Mouse (Mus musculus) mesoderm, embryonic 11.5 days (tissue): ENCODE data around the gene Eif4enif1.
A peak's percentile ranks its signal among the peaks of the same experiment; 100 is the strongest.
"Not testable (repeated sequence)": the region's sequence is repeated elsewhere in the genome, so short reads cannot be mapped to it uniquely, and the experiment has no call there.

Source experiments
- DNase-seq: peaks from one replicate; pipeline ENCODE4 v3.0.0-alpha.2; 2012; ENCODE audit warnings: low read depth, low spot score

The Eif4enif1 gene

GRCm38 (mm10) chr11:3181250-3181649 is 20.9 kb upstream of the Eif4enif1 start:
- peak; percentile 12 for DNase-seq

DNA sequence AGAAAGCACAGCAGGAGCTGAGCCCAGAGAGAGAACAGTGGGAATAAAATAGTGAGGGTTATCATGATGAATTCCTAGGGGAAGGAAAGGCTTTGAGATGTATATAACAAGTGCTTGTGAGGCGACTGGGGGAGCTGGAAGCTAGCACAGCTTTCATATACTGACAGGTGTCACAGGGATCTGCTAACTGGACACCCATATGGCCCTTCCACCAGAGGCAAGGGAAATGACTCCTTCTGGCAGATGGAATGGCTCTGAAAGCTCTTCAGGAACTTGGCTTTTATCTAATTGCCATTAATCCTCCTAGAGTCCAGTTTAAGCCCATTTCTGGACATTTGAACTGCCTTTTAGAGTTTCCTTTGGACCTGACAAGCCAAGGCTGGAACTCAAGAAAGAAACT is 20.2 kb upstream of the Eif4enif1 start:
- not testable (repeated sequence) for DNase-seq

DNA sequence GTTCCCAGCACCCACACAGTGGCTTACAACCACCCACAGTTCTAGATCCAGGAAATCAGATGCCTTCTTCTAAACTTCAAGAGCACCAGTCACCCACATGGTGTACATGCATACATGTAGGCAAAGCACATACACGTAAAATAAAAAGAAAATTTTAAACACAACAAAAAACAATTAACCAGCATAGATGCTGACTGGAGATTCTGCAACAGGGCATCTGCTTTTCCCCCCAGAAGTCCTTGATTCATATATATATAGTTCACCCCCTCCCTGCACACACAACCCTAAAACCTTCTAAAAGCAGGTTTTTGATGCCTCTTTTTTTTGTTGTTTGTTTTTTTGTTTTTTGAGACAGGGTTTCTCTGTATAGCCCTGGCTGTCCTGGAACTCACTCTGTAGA is 19.5 kb upstream of the Eif4enif1 start:
- not testable (repeated sequence) for DNase-seq

DNA sequence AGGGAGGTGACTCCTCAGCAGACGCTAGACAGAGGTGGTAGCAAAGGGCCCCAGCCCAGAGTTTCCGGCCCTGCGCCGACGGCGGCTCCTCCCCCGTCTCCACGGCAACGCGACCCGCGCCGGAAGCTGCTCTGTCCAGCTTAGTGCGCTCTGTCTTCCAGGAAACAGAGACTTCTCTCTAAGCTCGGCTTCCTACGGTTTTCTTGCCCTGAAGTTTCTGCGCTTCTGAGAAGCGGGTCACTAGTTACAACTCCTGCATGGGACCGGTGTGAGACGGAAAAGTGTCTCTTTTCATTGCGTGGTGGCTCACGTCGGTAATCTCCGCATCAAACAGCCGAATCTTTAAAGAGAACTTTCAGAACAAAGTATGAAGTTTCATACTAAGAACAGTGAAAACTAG is 8.8 kb upstream of the Eif4enif1 start, which contains the start of gene Sfi1:
Sfi1 (minus strand) TSS at position 101 of the 400 bp plus-strand sequence.
- no peak for DNase-seq

- DNase-seq, result not testable (repeated sequence)
These were observed 1.6 kb upstream of the Eif4enif1 start for GRCm38 (mm10) chr11:3200636-3201035.

GRCm38 (mm10) chr11:3201326-3202230 is 614 bp upstream of the Eif4enif1 start:
- DNase-seq, result no peak

- peak; percentile 48 for DNase-seq
These were observed 719 bp downstream of the Eif4enif1 start for GRCm38 (mm10) chr11:3202781-3203441.

DNA sequence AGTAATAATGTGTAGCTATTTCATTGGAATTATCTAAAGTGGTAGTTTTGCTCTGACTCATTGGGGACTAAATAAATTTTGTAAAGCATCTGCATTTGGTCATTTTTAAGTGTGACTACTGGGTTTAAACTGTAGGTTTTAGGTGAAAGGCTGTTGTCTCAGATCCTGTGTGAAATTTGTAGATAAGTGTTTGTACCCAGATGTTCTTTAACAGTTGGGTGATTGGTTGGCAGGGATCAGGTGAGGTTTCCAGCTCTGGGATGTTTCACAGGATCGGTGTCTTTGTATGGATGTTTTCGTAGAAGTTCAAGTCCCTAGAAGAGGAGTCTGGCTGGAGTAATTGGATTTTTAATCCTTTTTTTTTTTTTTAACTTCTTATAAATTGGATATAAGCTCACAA is 1.6 kb downstream of the Eif4enif1 start:
- no peak for DNase-seq

- DNase-seq, result no peak
These were observed 3.0 kb downstream of the Eif4enif1 start for GRCm38 (mm10) chr11:3205207-3205606.

GRCm38 (mm10) chr11:3206783-3207182 is 4.6 kb downstream of the Eif4enif1 start:
- DNase-seq, result no peak

DNA sequence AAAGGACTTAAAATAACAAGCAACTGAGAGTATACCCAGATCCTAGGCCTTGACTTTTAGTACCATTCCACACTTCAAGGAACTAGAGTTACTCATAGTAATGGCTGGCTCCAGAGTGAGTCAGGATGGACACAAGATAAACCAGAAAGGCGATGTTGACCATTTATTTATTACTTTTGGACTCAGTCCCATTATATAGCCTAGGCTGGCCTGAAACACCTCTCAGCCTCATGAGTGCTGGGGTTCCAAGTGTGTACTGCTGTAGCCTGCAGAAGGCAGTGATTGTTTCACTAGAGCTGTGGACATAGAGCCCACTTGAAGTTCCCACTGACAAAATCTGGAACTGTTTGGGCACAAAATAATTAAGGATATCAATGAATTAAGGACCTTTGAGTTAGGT is 10.3 kb downstream of the Eif4enif1 start:
- DNase-seq, result no peak

GRCm38 (mm10) chr11:3223105-3223504 is 20.9 kb downstream of the Eif4enif1 start:
- no peak for DNase-seq

GRCm38 (mm10) chr11:3227113-3227512 is 24.9 kb downstream of the Eif4enif1 start:
- no peak for DNase-seq

DNA sequence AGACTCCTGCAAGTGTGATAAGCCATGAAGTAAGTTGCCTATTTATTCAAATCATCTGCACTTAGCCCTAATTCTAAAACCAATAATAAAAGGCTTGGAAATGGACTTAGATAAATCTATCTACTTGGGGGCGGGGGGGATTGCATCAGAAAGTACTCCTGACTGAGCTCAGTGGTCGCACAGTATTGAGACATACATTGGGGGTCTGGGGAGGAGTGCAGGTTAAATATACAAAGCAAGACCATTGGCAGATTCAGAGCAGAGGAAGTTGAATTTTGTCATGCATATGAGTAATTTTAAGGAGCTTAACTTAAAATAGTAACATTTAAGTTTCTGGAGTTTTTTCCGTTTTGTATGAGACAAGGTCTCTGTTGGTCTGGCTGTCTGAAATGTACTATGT is 30.1 kb downstream of the Eif4enif1 start:
- no peak for DNase-seq

GRCm38 (mm10) chr11:3233704-3234103 is 31.5 kb downstream of the Eif4enif1 start:
- DNase-seq, result no peak

DNA sequence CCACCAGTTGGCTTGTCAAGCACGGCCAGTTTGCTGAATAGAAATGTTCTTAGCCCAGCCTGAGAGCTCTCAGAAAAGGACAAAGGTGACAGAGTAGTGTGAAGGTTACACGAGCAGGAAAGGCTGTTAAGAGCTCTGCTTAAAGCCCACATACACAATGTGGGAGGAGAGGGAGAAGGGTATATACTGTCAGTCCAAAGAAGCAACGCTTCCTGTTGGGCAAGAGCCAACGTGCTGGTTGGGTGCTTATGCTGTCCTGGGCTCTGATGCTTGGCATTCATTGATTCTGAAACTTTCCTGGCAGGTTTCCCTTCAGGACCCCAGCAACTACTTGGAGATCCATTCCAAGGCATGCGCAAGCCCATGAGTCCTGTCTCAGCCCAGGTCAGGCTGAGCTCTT is 33.1 kb downstream of the Eif4enif1 start:
- no peak for DNase-seq

- DNase-seq, result no peak
These were observed 40.2 kb downstream of the Eif4enif1 start for GRCm38 (mm10) chr11:3242395-3242794.

DNA sequence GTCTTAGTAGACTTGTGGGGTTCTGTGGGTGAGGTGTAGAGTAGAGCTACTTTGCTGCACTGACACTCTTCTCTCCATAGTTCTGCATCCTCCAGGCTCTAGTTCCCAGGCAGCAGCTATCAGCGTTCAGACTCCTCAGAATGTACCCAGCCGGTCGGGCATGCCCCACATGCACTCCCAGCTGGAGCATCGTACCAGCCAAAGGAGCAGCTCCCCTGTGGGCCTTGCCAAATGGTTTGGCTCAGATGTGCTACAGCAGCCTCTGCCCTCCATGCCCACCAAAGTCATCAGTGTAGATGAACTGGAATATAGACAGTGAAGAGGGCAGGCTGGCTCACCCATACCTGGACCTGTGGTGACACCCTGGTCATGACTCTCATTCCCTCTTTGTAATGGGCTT is 41.6 kb downstream of the Eif4enif1 start:
- no peak for DNase-seq

GRCm38 (mm10) chr11:3247387-3247786 is 45.2 kb downstream of the Eif4enif1 start:
- no peak for DNase-seq

DNA sequence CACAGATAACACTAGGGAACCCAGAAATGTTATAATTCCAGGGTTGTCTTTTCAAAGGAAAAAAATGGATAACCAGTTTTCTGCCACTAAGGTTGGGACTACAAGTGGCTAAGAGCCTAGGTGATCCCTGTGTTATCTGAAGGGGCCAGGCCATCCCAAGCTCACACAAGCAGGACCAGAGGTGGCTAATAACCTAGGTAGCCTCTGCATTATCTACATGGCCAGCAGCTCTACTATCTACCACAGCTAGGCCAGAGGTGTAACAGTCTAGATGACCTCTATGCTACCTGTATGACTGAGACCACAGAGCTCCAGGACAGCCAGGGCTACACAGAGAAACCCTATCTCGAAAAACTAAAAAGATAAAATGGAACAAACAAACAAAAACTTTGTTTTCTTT is 57.3 kb downstream of the Eif4enif1 start:
- no peak for DNase-seq

DNA sequence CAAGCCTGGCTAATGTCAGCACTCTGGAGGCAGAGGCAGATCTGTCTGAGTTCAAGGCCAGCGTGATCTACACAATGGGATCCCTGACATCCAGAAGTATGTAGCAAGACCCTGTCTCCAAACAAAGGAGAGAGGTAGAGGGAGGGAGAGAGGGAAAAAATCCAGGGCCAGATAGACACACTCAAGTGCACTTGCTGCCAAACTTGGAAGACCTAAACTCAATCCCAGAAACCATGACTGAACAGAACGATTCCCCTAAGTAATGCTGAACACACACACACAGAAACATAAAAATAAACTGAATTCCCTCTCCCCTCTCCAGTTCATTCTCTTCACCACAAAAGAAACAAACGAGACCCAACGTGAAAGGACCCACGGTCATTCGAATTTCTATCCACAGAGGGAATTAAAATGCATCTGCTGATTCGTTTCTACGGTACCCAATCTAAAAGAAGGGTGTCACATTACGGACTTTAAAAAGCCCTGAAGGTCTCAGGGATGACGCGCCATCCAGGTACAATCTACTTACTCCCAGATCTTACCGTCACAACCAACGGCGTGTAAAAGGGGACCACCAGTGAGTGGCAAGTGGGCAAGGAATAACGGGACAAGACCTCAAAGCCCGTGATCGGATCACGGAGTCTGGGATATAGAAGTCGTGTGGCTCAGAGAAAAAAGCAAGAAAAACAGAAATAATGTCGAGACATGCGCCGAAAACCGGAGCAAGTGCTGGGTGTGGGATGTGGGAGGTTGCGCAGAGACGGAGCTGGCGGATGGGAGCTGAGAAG is 63.3 kb downstream of the Eif4enif1 start:
- DNase-seq, result peak; percentile 75

DNA sequence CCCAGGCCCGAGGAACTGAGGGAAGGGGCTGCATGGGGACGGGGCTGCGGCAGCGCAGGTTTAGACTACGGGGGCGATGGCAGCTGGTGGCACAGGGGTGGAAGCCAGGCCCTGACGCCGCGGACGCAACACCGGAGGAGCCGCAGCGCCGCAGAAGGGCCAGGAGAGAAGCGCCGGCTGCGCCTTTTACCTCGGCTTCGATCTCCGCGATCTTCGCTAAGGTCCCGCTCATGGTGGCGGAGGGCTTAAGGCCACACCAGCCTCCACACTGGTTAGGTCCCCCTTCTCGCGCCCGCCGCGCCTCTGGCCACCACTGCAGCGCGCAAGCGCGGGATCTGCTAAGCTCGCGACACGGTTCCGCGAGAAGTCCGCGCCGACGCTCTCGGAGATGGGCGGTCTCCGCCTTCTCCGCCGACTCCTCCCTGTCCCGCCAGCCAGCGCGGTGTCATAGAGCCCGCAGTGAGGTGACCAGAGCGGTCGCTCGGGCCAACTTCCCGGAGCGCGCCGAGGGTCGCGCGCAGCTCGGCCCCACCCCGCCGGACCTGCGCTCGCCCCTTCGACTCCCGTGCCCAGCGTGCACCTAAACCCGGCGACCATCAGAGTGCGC is 64.0 kb downstream of the Eif4enif1 start, which contains the start of gene Drg1:
Drg1 (minus strand) TSS at position 337 of the 607 bp plus-strand sequence.
- peak; percentile 99 for DNase-seq
